Mouse (Mus musculus): ENCODE measurements around the gene Abracl.
A peak's percentile ranks its signal among the peaks of the same experiment; 100 is the strongest.

Abracl gene

DNA sequence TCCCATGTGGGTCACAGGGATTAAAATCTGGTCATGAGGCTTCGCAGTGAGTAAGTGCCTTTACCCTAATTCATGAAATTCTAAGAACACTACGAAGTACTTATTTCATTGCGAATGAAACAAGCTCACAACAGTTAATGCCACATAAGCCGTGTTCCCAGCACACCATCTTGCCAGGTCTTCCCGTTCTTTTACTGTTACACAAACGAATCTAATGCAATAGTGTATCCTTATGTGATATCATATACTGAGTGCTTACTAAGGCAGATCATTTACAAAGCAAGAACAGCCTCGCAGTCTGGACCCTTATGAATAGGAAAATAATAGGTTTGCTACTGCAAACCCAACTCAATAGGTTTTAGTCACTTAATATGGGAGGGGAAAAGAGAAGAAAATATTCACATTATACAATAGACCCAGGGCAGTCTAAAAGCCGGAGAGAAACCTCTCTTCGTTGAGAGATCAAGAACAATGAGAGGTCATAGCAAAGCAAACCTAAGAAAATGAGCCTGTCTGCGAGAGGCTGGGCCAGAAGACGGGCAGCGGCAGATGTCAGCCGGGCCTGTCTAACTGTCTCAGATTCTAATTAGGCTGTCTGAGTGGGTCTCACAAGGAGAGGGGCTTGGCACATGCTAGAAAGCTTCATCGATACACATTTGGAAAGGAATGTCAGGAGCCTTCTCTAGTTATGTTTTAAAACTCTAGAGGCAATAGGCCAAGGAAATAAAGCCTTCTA lies 1.3 kb downstream of the Abracl start:
- no peak for DNase-seq (ENCODE audit: low read depth, low spot score)

DNA sequence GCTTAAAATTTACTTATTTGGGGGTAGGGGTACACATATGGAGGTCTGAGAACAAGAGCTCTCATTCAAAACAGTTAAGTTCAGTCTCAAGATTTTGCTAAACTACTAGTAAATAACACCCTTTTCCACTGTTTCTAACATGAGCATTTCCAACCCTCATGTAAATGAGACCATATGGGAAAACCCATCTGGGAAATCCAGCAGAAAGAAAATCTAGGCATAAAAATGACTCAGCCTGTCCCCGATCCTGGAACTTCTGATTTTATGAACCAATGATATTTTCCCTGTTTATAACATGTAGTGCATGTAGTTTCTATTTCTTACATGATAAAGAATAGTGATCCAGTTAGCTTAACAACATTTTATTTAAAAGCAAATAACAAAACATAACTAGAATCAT lies 2.2 kb downstream of the Abracl start:
- no peak for DNase-seq (ENCODE audit: low read depth, low spot score)

DNA sequence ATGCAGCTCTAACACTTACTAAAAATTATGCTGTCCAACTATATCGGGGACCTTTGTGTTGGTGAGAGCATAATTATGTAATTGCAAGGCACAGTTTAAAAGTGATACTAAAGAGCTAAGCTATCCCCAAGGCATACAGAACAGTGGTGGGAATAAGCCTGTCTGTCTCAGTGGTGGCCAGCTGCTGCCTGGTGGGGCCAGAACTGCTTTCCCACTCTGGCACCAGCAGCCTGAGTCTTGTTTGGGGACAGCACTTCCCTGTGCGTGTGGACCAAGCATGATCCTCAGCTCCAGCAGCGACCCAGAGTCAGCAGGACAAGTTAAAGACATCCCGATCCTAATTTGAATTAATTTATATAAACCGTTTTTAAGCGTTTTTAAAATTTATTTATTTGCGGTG lies 2.6 kb downstream of the Abracl start:
- no peak for DNase-seq (ENCODE audit: low read depth, low spot score)

DNA sequence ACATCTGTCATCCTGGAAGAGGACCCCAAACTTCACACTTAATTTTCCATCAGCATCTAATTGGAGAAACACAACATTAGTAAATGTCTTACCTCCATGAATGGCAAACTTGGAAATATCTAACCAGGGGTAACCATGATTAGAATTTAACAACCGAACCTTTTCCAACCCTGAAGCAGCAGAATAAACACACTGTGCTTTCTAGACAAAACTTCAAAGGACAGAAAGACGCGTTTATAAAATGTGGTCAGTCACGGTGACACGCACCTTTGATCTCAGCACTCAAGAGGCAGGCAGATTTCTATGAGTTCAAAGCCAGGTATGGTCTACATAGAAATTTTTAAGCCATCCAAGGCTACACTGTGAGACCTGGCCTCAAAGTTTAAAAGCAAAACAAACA lies 11.3 kb downstream of the Abracl start:
- no peak for DNase-seq (ENCODE audit: low read depth, low spot score)

- DNase-seq (ENCODE audit: low read depth, low spot score), result no peak
Measured at GRCm38 (mm10) chr10:18009744-18010143, 13.3 kb downstream of the Abracl start.

- DNase-seq (ENCODE audit: low read depth, low spot score), result no peak
Measured at GRCm38 (mm10) chr10:18008118-18008517, 15.0 kb downstream of the Abracl start.

DNA sequence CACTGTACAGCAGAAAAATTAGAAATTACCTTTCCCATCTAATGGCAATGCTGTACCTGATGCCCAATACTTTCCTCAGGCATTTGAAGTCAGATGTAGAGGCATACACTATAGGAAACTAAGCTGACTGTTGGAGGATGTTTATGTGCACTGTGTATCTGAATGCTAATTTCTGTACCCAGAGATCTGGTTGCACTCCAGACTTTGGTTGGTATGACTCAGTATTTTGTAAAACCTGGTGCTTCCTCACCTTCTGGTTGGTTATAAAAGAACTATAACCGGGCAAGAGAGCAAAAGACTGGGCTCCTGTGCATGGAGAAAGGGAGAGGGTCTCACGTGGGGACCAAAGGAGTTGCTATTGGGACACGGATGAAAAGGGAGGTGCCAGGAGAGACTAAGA lies 15.8 kb downstream of the Abracl start:
- no peak for DNase-seq (ENCODE audit: low read depth, low spot score)

GRCm38 (mm10) chr10:18006756-18007155 lies 16.3 kb downstream of the Abracl start:
- peak; percentile 16 for DNase-seq (ENCODE audit: low read depth, low spot score)

GRCm38 (mm10) chr10:18005136-18005955 lies 17.7 kb downstream of the Abracl start:
- DNase-seq (ENCODE audit: low read depth, low spot score), result no peak

DNA sequence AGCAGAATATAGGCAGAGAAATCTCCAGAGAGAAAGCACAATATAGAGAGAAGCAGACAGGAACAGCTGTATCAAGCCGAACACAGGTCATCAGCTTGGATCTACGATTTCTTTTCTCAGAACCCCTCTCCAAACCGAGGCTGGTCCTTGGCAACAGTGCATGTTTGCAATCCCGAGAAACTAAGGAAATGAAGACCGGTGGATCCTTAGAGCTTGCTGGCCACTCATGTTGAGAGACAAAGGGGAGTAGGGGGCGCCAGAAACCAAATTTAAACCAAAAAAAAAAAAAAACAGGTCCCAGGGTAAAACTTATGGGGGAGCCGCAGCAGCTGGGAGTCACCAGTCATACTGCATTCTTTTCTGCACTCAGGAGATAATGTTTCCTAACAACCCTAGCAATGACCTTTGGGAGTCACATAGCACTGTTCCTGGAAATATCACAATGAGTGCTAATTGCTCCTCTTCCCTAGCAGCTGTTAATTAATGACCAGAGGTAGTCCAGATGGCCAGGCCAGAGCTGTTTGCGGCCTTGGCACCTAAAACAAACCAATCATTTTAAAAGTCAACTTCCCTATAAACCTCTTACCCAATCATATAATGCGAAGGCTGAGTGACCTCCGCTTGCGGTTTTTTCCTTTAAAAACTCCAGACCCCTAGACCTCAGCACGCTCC lies 19.0 kb downstream of the Abracl start:
- no peak for DNase-seq (ENCODE audit: low read depth, low spot score)

- no peak for DNase-seq (ENCODE audit: low read depth, low spot score)
Measured at GRCm38 (mm10) chr10:17990576-17990975, 32.5 kb downstream of the Abracl start.

GRCm38 (mm10) chr10:17989136-17989535 lies 34.0 kb downstream of the Abracl start:
- DNase-seq (ENCODE audit: low read depth, low spot score), result no peak

DNA sequence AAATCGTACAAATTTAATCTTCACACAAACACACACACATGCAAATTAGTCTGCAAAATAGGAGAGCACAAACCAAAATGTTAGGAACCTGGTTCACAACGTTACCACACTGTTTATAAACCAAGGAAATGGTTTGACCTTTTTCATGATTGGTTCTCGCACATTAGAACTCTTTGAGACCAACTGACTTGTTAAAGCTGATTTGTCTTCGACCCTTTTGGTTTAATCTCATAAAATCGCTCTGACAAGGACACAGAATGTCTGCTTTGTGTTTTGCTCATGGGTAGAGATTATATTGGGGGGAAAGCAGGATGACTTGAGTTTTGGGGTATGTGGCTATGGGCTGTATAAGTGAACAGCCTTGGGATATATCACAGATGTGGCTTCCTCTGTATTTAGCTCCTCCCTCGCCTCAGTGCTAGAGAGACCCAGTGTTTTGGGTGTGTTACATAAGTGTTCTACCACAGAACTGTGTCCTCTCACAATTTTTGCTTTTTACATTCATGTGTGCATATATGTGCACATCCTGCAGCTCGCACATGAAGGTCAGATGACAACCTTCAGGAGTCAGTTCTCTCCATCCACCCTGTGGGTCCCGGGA lies 35.2 kb downstream of the Abracl start:
- DNase-seq (ENCODE audit: low read depth, low spot score), result no peak

GRCm38 (mm10) chr10:17983313-17983712 lies 39.8 kb downstream of the Abracl start:
- DNase-seq (ENCODE audit: low read depth, low spot score), result peak; percentile 58

DNA sequence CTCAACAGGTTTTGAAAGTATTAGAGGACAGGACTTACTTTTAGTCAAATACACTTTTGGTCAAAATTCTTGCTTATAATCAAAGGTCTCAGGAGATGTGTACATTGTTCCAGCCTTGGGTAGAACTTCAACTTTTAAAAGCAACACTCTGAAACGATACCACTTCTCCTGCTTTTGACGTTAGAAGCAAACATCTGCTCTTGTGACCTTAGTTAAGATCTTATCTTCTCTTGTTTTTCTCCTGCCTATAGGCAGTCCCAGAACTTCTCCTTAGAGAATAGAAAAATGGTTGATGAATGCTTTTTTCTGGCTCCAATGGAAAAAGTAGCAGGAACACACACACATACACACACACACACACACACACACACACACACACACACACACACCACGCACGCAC lies 57.0 kb downstream of the Abracl start:
- no peak for DNase-seq (ENCODE audit: low read depth, low spot score)
